Mouse (Mus musculus): ENCODE results near the gene Rasgef1b. TPM values are rescaled to one million over a fixed set of nuclear protein-coding genes. Genes with fewer than 3 reads are reported as not detected.
A peak's percentile ranks its signal among the peaks of the same experiment; 100 is the strongest.

The Rasgef1b gene
- polyA plus RNA-seq, 1 experiment from 2014 or later, result 115 TPM

DNA sequence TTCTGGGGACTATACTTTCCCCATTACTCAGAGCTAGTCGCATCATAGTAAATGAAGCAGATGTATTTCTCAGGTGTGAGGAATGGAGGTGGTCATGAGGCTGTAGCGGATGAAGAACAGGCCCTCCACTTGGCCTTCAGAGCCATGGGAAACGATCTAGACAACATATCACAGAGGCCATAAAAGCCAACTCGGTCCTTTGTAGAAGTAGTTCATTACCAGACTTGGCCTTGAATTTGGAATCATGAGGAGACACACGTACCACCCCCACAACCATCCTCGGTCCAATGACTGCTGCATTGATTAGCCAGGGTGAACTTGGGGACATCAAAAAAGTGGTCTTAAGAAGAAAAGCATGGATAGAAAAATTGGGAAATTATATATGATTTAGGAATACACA, 442.8 kb downstream of the Rasgef1b start:
- Histone ChIP-seq H3K9ac (replicated peaks) (no peak overlapping the region), H3K27me3 (no peaks in the 10 kb centered on the region), H3K27ac (replicated peaks) (no peak overlapping the region), H3K4me3 (no peak overlapping the region), H3K36me3 (no peaks in the 10 kb centered on the region), H3K4me1 (no peaks in the 10 kb centered on the region), H3K9me3 (no peaks in the 10 kb centered on the region), H3K4me2 (replicated peaks) (no peak overlapping the region)
- ATAC-seq (replicated peaks), result no peak
- 94% methylated on average over 6 of the region's 6 CpGs for WGBS

DNA sequence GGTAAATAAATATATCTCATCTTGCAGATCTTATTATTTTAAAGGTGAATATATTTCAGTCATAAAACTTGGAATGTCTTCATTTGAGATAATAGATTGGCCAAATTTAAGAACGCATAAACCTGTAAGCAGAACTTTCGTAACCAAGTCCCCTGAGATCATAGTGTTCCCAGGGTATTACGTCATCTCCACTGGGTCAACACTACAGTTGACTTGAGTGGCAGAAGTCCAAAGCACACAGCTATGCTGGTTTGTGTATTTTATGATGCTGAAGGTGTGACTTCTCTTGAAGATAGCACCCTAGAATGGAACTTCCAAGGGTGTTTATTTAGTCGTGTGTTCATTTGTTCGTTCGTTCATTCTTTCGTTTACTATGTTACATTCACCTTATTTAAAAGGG, 444.5 kb downstream of the Rasgef1b start:
- WGBS, result 95% methylated on average over 7 of the region's 7 CpGs
- no peak overlapping the region for H3K27ac ChIP-seq (replicated peaks)
- no peak overlapping the region for H3K9ac ChIP-seq (replicated peaks)
- no peak overlapping the region for H3K4me2 ChIP-seq (replicated peaks)
- H3K36me3 ChIP-seq, result no peaks in the 10 kb centered on the region
- no peak for ATAC-seq (replicated peaks)
- H3K4me1 ChIP-seq, result peaks cover 4% of the 10 kb centered on the region
- H3K9me3 ChIP-seq, result no peaks in the 10 kb centered on the region
- H3K4me3 ChIP-seq, result no peak overlapping the region
- no peaks in the 10 kb centered on the region for H3K27me3 ChIP-seq

DNA sequence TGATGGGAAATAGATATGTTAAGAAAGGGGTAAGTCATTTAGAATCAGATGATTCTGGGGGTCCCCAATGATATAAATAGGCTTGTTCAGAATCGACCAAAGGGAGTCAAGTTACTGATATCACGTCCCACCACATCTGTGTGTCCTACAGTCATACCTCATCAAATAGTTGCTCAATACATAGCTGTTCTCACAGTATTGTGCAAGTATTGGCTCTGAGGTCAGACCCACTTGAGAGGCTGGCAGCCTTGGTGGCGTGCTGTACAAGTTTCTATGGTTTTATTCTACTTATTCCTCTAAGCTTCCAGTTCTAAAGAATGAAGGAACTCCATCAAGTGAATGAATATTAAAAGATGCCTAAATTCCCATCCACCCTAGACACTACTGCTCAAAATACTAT, 445.2 kb downstream of the Rasgef1b start:
- Histone ChIP-seq H3K36me3 (no peaks in the 10 kb centered on the region), H3K27ac (replicated peaks) (no peak overlapping the region), H3K4me2 (replicated peaks) (no peak overlapping the region), H3K4me3 (no peak overlapping the region), H3K9ac (replicated peaks) (no peak overlapping the region), H3K27me3 (no peaks in the 10 kb centered on the region), H3K4me1 (peaks cover 11% of the 10 kb centered on the region), H3K9me3 (no peaks in the 10 kb centered on the region)
- WGBS, result 87% methylated on average over 3 of the region's 3 CpGs
- ATAC-seq (replicated peaks), result no peak

DNA sequence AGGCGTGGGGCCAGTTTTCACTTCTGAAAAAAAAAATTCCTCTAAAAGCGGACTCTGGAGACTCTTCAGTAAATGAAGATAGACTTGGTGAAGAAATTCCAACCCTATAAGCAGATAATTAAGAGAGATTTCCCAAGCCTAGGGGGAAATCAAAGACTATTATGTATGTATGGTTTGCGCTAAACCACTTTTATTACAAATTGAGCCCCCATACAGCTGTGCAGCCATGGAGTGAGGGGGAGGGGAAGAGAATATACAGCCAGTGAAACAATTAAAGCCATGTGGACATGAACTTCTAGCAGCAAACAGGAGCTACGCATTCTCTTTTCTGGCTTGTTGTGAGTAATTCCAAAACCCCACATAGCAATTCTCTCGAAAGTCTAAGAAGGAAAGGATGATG, 448.3 kb downstream of the Rasgef1b start:
- WGBS, result 84% methylated on average over 5 of the region's 5 CpGs
- no peak for ATAC-seq (replicated peaks)
- H3K9ac ChIP-seq (replicated peaks), result no peak overlapping the region

DNA sequence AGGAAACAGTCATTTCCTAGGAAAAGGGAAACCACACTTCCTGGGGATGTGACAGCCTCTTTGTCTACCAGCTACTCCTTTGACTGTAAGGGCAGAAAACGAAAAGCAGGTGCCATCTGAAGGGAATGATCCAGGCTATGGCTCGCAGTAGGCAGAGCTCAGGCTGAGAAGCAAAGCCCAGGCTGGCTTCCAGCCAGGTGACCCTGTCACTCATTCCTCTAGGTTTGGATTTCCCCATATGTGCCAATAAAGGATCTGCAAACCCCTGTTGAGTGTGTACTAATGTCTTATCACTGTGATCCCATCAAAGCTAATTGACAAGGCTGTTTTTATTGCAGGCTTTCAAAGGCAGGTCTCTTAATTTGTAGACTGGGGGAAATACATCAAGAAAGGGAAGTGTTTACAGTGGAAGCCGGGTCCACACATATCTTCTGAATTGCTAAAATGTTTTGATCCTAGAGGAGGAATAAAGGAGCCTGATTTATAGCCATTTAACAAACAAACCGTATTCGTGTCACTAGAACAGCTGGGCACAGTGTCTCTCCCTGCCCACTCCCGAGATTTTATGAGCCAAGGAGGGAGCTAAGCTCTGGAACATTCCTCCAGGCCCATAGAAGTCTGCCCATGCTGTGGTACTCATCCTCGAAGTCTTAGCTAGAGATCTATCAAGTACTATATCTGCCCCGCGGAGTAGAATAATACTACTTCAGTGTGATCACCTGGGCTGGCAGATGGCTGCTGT, 449.7 kb downstream of the Rasgef1b start:
- H3K9ac ChIP-seq (replicated peaks), result no peak overlapping the region
- peaks cover 25% of the 10 kb centered on the region for H3K4me1 ChIP-seq
- peak overlapping the region; percentile 72 for H3K27ac ChIP-seq (replicated peaks)
- H3K9me3 ChIP-seq, result no peaks in the 10 kb centered on the region
- no peaks in the 10 kb centered on the region for H3K36me3 ChIP-seq
- H3K4me2 ChIP-seq (replicated peaks), result no peak overlapping the region
- no peak overlapping the region for H3K4me3 ChIP-seq
- ATAC-seq (replicated peaks), result peak; percentile 42
- H3K27me3 ChIP-seq, result no peaks in the 10 kb centered on the region
- 34% methylated on average over 9 of the region's 9 CpGs for WGBS

More for the DNA sequence above, 448.3 kb downstream of the Rasgef1b start:
- no peaks in the 10 kb centered on the region for H3K27me3 ChIP-seq
- peaks cover 12% of the 10 kb centered on the region for H3K4me1 ChIP-seq
- H3K27ac ChIP-seq (replicated peaks), result no peak overlapping the region
- no peak overlapping the region for H3K4me3 ChIP-seq
- H3K9me3 ChIP-seq, result no peaks in the 10 kb centered on the region
- no peaks in the 10 kb centered on the region for H3K36me3 ChIP-seq
- no peak overlapping the region for H3K4me2 ChIP-seq (replicated peaks)

DNA sequence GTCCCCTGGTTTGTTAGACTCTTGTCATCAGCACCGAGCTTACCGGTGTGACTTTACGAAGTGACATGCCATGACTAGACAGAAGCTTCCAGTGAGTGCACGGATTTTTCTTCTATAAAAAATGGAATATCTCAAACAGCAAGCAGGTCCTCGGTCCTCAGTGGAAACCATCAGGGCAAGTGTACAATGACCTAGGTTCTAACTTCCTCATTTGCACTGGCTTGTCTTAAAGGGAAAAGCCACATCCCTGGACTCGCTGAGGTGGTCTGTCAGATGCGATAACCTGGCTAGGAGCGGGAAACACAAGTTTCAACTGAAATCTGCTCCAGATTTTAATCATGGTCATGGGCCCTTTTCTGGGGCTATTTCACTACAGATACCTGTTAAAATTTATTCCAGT, 450.5 kb downstream of the Rasgef1b start:
- no peak for ATAC-seq (replicated peaks)
- H3K9ac ChIP-seq (replicated peaks), result no peak overlapping the region
- no peaks in the 10 kb centered on the region for H3K27me3 ChIP-seq
- H3K4me1 ChIP-seq, result peaks cover 33% of the 10 kb centered on the region
- WGBS, result 93% methylated on average over 8 of the region's 8 CpGs
- no peaks in the 10 kb centered on the region for H3K9me3 ChIP-seq
- peak overlapping the region; percentile 72 for H3K27ac ChIP-seq (replicated peaks)
- H3K4me2 ChIP-seq (replicated peaks), result no peak overlapping the region
- no peak overlapping the region for H3K4me3 ChIP-seq
- no peaks in the 10 kb centered on the region for H3K36me3 ChIP-seq

DNA sequence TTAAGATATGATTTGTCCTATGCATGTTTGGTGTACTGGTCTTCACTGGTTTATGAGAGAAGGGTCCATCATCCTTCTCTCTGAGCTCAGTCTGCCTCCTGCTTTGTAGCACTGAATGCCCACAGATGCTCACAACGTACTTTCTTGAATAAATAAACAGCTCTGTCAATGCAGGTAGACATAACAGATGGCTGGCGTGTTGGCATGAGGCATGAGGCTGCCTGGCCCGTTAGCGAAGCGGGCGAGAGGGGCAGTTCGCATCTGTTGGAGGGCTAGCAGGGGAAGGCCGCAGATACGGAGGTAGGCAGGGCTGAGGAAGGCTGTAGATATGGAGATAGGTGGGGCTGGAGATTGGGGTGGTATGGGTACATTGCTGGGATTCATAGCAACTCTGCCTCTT, 451.3 kb downstream of the Rasgef1b start:
- no peak overlapping the region for H3K9ac ChIP-seq (replicated peaks)
- no peaks in the 10 kb centered on the region for H3K36me3 ChIP-seq
- H3K4me1 ChIP-seq, result peaks cover 35% of the 10 kb centered on the region
- 65% methylated on average over 9 of the region's 9 CpGs for WGBS
- H3K9me3 ChIP-seq, result no peaks in the 10 kb centered on the region
- H3K27ac ChIP-seq (replicated peaks), result peak overlapping the region; percentile 72
- no peak; the same call in 1 of the 2 replicates for ATAC-seq (replicated peaks)
- no peak overlapping the region for H3K4me3 ChIP-seq
- H3K27me3 ChIP-seq, result no peaks in the 10 kb centered on the region
- H3K4me2 ChIP-seq (replicated peaks), result no peak overlapping the region

DNA sequence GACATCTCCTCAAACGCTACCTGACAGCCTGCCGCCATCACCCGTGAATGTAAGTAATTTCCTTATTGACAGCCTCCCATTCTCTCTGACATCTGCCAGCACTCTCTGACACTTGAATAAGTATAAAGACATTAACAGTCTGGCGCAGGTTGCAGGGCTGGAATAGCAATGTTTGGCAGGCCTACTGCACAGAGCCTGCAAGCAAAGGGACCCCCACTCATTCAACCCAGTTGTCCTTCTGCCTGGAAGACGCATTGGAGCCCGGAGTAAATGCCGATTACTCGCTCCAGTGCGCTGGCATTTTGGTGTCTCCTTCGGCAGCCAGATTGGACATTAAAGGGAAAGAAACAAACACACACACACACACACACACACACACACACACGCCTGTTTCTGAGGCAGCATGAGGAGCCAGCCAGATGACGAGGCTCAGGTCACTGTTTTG, 454.7 kb downstream of the Rasgef1b start:
- no peaks in the 10 kb centered on the region for H3K9me3 ChIP-seq
- H3K36me3 ChIP-seq, result no peaks in the 10 kb centered on the region
- H3K9ac ChIP-seq (replicated peaks), result no peak overlapping the region
- peak overlapping the region; percentile 31 for H3K4me2 ChIP-seq (replicated peaks)
- H3K27ac ChIP-seq (replicated peaks), result peak overlapping the region; percentile 91
- ATAC-seq (replicated peaks), result peak; percentile 95
- H3K4me1 ChIP-seq, result peaks cover 29% of the 10 kb centered on the region
- no peaks in the 10 kb centered on the region for H3K27me3 ChIP-seq
- 5% methylated on average over 12 of the region's 12 CpGs for WGBS
- peak overlapping the region; percentile 2; the same call in 1 of the 2 replicates for H3K4me3 ChIP-seq

DNA sequence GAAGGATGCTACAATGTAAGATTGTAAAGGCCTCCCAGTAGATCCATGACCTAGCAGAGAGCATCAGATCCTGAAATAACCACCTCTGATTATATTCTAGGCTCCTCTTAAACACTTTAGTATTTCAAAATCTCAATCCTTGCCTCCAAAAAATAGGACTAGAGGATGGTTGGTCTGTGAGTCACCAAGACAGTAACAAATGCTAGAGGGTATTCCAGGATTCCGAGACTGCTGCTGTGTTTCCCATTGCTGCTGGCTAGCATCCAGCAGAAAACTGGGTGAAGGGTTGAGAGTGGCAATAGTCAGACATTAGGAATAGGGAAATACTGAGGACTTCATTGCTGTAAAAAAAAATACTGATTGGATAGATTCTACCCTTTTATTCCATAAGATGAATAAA, 457.3 kb downstream of the Rasgef1b start:
- Histone ChIP-seq H3K27me3 (no peaks in the 10 kb centered on the region), H3K9ac (replicated peaks) (no peak overlapping the region), H3K27ac (replicated peaks) (no peak overlapping the region), H3K4me2 (replicated peaks) (no peak overlapping the region), H3K4me3 (no peak overlapping the region), H3K36me3 (no peaks in the 10 kb centered on the region), H3K4me1 (peaks cover 24% of the 10 kb centered on the region), H3K9me3 (no peaks in the 10 kb centered on the region)
- WGBS, result 61% methylated on average over 1 of the region's 1 CpGs
- no peak for ATAC-seq (replicated peaks)

DNA sequence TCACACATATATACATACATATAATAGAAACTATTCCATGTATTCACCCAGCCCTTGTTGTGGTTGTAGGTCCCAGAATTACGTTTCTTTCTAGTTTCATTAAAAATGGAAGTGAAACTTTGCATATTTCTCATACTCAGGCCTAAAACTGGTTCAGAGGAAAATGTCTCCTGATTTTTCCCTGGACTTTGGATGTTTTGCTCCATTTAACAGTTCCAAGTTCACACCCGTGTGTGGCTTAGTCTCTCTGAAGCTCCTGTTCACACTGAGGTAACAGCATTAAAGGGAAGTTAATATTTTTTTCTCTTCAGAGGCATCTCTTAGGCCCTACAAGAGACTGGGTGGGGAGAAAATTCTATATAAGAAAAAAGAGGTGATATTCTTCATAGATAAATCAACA, 459.7 kb downstream of the Rasgef1b start:
- no peaks in the 10 kb centered on the region for H3K27me3 ChIP-seq
- ATAC-seq (replicated peaks), result no peak
- no peaks in the 10 kb centered on the region for H3K36me3 ChIP-seq
- no peak overlapping the region for H3K9ac ChIP-seq (replicated peaks)
- H3K4me1 ChIP-seq, result peaks cover 10% of the 10 kb centered on the region
- no peak overlapping the region for H3K4me3 ChIP-seq
- no peaks in the 10 kb centered on the region for H3K9me3 ChIP-seq
- 96% methylated on average over 2 of the region's 2 CpGs for WGBS
- H3K4me2 ChIP-seq (replicated peaks), result no peak overlapping the region
- H3K27ac ChIP-seq (replicated peaks), result no peak overlapping the region

DNA sequence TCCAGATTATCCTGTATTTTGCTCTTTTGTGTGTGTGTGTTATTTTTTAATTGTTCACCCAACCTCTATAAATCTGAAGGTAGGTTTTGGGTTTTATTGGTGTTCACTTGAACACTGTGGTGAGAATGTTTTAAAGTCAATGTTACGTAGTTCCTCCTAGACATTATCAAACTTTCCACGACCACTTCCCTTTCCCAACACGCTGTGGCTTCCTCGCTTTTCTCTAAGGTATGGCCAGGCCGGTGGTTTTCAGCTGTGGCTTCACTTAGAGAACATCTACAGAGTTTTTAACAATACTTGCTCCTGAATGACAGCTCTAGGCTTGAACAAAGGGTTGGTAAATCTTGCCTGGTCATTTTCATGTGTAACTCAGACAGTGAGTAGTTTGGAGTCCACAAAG, 461.5 kb downstream of the Rasgef1b start:
- no peak for ATAC-seq (replicated peaks)
- no peaks in the 10 kb centered on the region for H3K27me3 ChIP-seq
- H3K9ac ChIP-seq (replicated peaks), result no peak overlapping the region

DNA sequence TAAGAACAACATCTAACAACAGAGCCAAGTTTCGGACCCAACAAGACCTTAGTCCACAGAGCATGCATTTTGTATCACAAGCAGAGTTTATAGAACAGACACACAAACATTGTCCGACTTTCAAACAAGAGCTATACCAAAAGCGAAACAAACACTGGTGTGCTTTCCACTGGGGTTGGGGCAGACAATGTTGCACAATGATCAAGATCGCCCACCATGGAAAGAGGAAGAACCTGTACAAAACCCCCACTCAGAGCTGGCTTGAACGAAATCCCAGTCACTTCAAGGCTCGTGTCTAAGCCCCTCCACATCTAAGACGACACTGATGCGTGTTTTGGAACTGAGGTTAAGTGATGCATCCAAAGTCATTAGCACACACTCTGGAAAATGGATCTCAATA, 462.6 kb downstream of the Rasgef1b start:
- Histone ChIP-seq H3K36me3 (no peaks in the 10 kb centered on the region), H3K4me3 (no peak overlapping the region), H3K27me3 (no peaks in the 10 kb centered on the region), H3K4me1 (0 out of 2 replicates have a peak, but pooled peaks cover 3% of the 10 kb centered on the region), H3K4me2 (replicated peaks) (no peak overlapping the region), H3K9ac (replicated peaks) (no peak overlapping the region), H3K27ac (replicated peaks) (no peak overlapping the region), H3K9me3 (no peaks in the 10 kb centered on the region)
- 87% methylated on average over 8 of the region's 8 CpGs for WGBS
- ATAC-seq (replicated peaks), result no peak

More for the DNA sequence above, 461.5 kb downstream of the Rasgef1b start:
- H3K4me2 ChIP-seq (replicated peaks), result no peak overlapping the region
- 0 out of 2 replicates have a peak, but pooled peaks cover 3% of the 10 kb centered on the region for H3K4me1 ChIP-seq
- WGBS, result 91% methylated on average over 5 of the region's 5 CpGs
- H3K9me3 ChIP-seq, result no peaks in the 10 kb centered on the region
- H3K36me3 ChIP-seq, result no peaks in the 10 kb centered on the region
- H3K27ac ChIP-seq (replicated peaks), result no peak overlapping the region
- no peak overlapping the region for H3K4me3 ChIP-seq

Measured in forebrain, embryonic 15.5 days (tissue).